Mouse (Mus musculus) testis, postnatal 10 days (tissue): ENCODE results near the gene Zmynd8.
A peak's percentile ranks its signal among the peaks of the same experiment; 100 is the strongest.

Experiments used
- DNase-seq: peaks from one replicate; pipeline ENCODE4 v3.0.0; 2021; ENCODE audit warnings: low spot score

The Zmynd8 gene

DNA sequence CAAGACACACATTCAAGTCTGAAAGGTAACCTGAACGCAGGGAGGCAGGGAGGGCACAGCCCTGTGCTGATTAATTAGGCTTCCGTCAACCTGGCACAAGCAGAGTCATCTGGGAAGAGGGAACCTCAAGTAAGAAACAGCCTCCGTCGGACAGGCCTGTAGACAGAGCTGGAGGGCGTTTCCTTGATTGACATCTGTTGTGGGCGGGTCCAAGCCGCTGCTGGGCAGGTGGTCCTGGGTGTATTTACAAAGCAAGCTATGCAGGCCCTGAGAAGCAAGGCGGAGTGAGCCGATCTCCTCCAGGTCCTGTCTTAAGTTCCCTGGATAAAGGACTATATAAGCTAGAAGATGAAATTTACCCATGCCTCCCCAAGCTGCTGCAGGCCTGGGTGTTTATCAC is 65.3 kb downstream of the Zmynd8 start:
- DNase-seq, result no peak

DNA sequence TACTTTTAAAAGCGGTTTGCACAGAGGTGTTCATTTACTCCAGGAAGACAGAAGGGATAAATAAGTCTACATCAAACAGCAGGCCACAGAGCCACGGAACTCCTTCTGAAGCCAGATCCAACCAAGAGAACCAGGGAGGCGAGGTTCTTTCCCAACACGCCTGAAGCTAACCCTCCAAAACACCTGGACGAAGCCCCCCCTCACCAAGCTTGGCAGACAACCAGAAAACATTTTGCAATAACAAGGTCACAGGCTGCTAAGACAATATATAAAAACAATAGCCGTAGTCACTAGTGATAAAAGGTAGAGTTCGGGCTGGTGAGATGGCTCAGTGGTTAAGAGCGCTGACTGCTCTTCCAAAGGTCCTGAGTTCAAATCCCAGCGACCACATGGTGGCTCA is 66.1 kb downstream of the Zmynd8 start:
- no peak for DNase-seq

DNA sequence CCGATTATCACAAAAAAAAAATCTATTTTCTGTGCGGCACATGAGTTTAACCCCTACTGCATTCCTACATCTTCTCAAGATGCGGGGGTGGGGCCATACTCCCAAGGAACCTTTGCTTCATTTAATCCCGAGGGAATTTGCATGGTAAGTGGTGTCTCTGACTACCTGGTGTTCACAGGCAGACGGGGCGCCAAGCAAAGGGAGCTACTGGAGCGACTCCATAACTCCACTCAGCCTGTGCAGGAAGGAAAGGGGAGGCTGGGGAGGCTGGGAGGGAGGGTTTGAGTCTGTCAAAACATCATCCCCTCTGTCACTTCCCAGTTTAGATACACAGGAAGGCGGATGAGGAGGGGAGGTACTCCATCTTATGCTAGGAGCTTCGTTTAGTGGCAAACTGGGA is 66.5 kb downstream of the Zmynd8 start:
- peak; percentile 58 for DNase-seq

DNA sequence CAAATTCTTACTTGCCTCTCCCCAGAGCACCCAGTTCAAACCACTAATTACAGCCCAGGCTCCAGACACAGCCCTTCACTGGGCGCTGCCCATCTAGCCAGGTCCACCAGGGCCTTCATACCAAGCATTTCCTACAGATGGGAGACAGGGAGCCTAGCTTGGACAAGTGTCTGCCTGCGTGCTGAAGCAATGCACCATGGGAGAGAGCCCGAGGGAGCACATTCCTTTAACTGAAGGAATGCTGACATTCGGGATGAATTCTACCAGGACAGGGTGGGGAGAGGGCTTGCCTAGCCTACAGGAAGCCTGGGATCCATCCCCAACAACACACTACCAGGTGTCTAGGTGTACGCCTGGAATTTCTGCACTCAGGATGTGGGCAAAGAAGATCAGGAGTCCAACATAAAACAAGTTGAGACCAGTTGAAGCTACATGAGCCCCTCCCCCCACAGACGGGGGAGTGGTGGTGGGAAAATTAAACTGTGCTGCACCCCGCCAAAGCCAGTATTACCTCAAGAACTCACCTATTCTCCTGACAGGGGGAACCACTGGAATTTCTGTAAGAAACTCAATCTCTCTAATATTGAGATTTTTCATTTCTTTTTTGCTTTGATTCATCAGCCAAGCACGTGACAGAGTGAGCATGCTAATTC is 67.1 kb downstream of the Zmynd8 start:
- no peak for DNase-seq

DNA sequence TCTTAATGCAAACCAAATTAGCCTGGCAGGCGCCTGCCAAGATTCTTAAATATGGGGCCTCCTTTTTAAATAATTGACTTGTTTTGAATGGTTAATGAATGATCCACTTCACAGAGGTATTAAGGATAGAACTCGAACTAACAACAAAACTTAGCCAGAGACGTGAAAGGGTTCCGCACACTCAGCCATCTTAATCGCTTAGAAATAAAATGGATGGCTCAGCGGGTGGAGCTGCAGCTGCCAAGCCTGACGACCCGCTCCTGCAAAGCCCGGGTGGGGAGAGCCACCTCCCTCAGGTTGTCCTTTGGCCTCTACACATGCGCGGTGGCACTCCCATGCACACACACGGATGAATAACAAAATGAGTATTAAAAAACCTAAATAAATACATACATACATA is 70.0 kb downstream of the Zmynd8 start:
- DNase-seq, result no peak

DNA sequence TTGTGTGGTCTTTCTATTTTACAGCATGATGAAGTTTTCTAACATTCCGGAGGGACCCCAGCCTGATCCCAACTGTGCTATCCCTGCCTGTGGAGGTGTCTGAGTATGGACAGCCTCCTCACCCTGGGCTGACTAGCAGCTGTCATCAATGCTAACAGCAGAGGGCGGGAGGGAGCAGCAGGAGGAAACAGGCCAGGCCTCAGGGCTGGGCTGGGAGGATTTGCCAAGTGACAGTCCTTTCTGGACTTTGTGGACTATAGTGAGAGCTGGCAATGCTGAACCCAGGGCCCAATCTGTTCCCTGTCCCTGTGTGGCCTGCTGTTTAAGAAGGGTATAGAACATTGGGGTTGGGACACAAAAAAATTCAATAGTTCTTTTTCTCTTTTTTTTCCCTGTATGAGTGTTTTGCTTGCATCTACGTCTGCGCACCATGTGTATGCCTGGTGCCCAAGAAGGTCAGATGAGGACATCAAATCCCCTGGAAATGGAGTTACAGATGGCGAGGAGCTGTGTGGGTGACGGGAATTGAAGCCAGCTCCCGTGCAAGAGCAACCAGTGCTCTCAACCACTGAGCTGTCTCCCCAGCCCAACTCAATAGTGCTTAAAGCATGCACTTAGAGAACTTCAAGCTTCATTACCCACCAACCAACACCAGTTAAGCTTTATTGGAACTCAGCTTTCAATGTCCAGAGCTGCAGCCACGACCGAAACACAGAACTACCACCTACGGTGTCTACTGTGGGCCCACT is 72.7 kb downstream of the Zmynd8 start:
- peak; percentile 91 for DNase-seq

DNA sequence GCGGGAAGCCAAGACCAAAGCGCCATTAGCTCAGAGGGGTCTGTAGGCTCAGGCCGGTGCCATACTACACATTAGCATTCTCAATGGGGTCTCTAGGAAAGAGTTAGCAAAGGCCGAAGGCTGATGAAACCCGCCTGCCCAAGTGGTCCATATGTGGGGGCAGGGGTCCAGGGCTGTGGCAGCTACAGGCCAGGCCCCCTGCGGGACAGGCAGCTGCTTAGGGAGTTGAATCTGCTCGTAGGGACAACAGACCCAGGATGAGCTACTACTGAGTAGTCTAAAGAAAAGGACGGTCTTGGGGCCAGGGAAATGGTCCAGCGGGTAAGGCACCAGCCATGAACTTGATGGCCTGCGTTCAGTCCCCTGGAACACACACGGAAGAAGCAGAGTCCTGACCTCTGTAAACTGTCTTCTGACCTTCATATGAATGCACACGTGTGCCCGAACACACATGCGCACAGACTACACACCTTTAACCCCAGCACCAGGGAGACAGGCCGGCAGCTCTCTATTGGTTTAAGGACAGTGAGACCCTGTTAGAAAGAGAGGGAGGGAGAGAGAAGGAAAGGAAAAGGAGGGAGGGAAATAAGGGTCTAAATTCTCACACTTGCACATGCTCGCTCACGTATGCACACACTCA is 73.4 kb downstream of the Zmynd8 start:
- no peak for DNase-seq

DNA sequence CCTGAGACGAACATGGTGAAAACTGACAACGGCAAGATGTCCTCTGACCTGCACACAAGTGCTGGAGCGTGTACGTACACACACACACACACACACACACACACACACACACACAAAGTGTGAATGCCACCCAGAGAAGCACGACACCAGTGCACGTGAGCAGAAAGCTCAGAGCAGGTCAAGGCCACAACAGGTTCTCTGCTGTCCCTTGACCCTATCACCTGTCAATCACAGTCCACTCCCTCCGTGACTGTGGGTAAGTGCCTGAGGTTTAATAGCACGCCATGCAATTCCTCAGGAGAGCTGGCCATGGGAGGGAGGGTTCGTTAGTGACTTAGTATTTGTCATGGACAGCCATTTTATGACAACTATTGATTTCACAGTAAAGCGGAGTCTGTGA is 74.0 kb downstream of the Zmynd8 start:
- DNase-seq, result no peak

DNA sequence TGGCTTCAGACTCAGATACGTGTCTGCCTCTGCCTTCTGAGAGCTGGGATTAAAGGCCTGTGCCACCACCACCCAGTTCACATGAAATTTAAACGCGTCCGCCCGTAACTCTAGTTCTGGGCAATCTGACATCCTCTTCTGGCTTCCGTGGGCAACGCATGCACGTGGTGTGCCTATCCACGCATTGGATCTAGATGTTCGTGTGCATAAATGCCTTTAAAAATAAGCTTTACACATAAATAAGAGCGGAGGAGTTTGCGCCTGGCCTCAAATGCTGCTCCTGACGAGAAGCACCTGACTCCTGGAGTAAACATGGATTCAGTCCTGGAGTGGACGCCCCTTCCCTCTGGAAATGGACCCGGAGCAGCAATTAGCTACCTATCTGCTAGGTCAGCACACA is 76.3 kb downstream of the Zmynd8 start:
- no peak for DNase-seq

DNA sequence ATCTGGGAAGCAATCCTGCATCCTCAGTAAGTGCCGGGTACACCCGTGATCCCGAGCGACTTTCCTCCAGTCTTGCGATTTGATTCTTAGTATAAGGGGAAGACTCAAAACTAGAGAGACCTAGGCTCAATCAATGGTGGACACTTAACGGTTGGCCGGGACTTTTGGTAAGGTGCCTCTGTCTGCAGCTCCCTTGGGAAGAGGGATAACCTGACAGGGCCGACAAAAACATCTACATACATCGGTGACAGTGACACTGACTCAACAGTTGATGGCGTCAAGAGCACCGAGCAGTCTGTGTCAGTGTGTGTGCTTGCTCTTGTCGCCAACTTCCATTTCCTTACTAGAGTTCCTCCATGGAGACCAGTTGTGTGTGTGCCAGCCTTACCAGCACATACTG is 77.1 kb downstream of the Zmynd8 start:
- no peak for DNase-seq

DNA sequence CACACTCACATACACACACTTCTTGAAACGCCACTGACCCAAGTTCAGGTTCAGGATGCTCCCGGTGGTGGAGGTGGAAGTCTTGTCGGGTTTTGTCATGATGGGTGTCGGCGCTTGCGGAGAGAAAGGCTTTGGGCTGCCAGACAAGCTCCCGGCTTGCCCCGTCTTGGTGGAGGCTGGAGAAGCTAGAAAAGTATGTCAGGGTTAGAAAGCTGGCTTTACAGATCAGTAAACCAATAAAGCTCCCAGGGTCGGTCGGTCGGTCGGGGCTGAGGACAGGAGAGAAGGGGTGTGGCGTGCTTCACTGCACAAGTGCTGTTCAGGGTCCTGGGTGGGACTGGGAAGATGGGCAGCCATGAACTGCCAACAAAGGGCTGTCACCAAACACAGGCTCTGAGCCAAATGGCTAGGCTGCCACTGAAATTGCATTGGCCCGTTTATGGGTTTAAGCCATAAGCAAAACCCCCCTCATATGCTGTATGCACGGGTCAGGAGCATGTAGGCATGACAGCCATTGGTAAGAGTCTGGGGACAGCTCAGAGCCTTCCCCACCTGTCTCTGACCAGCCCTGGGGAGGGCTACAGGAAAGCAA is 78.2 kb downstream of the Zmynd8 start:
- no peak for DNase-seq

DNA sequence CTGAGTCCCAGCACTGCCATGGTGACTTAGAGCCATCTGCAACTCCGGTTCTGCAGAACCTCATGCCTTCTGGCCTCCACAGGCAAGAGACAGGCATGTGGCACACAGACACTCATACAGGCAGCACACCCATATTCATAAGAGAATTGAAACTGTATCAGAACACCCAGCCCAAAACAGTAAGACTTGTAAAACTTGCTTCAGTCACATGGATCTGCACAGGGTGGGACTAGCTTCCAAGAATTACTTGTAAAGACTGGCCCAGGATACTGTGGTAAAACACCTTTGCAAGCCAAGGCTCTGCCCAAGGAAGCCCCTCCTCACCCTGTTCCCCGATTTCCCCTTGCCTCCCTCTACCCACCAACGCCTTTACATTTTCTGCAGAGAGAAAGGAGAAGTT is 78.7 kb downstream of the Zmynd8 start:
- DNase-seq, result no peak

DNA sequence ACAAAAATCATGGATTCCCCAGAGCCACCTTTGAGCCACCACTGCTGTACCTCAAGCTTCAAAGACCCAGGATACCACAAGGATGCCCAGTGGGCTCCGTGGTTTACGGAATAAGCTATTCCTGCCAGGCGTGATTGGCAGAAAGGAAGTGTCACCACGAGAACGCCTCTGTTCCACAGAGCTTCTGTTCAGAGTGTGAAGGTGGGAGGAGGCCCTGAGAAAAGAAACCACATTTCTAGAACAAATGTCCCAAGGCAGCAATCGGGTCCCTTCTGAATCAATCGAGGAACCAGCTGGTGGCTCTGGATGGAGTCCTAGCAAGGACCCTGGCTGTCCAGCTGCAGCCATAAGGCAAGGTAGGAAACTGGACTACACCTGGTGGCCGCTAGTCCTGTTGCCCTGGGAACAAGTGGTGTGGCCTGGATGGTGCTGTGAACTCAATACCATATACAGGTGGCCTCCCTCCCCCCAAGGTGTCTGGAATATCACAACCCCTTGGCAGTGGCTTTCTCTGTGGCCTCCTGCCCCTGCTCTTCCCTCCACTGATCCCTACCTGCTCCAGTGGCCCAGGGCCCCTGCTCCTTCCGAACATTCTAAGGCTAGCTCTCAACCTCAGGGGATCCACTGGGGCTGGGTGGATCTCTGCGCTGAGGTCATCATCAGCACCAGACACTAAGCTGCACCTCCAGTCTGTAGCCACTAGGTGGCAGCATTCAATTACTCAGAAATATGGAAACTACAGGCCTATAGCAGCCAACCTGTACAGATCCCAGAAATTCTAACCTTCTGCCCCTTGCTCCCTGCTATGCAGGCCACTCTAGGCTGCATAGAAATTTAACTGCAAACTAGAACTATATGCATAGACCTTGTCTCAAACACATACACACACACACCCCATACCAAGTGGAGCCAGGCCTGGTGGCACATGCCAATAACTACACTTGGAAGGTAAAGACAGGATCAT is 79.5 kb downstream of the Zmynd8 start:
- peak; percentile 64 for DNase-seq

DNA sequence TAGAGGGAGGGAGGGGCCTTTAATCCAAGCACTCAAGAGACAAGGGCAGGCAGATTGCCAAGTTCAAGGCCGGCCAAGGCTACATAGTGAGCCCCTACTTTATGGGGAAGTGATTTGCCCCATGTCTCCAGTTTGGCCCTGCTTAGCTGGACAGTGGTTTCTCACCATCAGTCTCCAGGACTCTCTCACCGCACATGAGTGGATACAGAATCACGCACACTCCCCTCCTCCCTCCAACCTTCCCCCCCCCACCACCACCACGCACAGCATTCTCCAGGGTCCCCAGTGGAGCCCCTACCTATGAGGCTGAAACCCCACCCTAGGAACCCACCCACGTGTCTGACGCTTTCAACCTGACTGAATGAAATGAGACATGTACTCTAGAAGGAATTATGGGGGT is 80.2 kb downstream of the Zmynd8 start:
- no peak for DNase-seq

DNA sequence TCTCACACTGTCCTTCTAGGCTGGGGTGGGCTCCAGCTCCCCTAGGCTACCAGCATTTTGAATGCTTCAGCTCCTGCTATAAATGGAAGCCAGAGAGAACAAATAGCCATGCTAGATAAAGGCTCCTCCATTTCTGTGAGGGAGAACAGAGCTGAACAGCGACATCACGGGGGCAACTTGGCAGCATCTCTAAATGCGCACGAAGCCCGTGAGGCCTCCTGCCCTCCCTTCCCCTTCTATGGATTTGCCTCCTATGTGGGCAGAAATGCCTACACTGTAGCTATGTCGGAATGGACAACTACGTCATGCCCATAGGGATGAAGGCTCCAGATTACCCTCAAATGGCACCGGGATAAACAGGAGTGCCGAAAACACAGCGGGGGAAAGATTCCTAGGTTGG is 81.4 kb downstream of the Zmynd8 start:
- DNase-seq, result no peak

DNA sequence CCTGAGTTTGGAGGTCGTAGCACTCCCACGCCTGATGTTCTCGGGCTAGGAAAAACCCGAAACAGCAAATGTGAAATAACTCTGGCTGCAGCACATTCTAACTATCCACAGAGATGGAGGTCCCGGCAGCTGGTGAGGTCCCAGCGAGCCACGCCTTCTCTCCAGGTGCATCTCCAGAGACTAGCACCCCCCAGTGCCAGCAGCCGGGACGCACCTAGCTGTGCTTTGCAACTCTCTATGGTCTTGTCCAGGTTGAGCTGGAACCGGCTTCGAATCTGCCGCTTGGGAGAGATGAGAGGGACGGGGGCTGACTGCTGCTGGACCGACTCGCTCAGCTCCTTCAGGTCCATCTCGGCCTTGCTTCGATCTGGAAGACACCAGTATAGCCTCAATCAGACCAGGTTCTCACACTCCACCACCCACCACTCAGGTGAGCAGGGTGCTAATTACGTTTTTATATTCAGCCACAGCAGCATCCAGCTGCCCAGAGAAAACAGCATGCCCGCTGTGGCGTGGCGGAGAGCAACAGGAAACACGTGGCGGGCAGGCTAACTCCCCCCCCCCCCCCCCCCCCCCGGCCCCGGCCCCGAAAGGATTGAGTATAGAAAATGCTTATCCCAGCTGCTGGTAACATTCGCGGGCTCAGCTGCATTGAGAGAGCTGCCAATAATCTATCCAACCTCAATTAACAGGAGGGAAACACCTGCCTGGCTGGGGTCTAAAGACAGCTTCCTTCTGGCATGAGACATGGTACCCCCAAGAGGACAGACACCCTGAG is 83.5 kb downstream of the Zmynd8 start:
- DNase-seq, result no peak

DNA sequence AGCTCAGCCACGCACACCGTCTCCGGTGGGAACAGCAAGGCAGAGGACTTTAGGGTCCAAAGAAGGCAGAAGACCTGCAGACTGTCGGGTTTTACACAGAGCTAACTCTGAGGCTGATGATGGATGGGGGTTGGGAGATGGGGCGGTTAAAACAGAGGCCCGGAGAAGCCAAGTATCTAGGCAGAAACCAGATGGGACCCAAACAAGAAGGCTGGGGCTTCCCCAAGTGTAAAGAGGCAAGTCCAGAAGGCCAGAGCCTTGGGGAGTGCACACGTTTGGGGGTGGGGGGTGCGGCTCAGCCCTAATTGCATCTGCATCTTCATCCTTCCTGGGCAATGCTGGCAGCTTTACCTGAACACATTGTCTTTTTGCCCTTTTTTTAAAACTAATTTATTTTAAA is 85.9 kb downstream of the Zmynd8 start:
- no peak for DNase-seq

DNA sequence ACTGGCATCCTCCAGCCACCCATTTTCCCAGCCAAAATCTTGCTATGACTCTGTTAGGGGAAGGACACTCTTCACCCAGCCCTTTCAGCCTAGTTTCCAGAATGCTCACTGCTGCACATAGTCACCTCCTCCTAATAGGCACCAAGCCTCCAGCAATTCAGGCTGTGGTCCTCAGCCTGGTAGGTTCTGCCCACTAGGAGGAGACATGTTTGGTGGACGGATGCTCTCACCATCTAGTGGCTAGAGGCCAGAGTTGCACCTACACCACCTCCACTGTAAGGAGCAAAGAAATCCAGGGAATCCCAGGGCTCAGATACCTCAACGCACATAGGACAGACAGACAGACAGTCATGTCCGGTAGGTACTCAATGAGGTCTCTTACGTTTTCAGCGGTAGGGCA is 87.3 kb downstream of the Zmynd8 start:
- peak; percentile 77 for DNase-seq

DNA sequence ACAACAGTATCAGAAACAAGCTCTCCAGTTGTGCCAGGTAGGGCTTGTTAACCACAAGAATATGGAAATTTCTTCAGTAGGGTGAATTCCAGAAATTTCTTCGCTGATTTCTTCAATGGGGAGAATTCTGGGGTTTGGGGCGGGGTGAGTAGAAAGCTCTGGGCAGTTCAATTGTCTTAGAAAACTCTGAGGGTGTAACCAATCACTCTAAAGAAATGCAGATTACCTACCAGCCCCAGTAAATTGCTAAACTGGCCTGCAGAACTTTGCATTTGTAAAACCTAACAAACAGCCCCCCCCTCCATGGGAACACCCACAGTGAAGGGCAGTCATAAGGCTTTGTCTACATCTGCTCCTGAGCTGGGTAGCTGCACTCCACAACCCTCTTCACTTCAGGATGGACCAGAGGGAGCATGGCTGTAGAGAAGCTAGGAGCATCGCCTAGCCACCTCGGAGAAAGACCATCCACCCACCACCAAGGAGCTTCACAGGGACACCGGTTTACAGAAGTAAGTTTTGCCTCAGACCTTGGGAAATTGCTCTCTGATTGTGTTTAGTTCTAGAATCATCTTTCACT is 88.8 kb downstream of the Zmynd8 start:
- DNase-seq, result no peak

DNA sequence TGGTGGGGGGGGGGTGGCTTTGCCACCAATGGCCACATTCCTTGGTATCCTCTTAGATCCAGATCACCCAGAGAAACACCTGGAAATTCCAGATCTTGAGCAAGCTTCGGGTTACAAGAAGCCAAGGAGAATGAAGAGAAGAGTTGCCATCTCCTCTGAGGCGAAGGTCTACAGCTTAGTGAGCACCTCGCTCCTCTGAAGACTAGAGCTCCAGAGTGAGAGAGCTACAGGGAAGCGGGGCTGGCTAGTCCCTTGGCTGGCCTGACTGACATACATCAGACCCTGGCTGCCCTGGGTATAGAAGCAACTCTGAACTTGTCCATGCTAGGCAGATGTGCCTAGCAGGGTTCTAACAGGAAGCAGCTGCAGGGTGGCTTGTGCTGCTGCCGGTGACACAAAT is 89.7 kb downstream of the Zmynd8 start:
- DNase-seq, result no peak
